In the genomic region with DNA sequence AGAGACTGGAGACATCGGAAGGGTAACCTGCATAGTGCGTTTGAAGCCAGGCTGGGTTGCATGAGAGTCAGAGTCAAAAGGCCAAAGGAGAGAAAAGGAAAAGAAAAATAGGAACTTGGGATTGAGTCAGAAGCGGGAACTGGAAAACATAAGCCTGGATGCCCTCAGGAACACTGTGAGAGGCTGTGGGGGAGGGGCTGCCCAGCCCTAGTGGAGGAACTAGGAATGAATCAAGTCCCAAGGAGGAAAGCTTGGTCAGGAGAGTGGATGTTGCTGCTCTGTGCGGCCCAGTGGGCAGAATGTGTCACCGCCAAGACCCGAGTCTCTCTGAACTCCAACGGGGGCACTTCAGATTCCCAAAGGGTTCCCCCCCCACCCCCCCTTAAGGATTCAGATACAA, we compare ENCODE assay signal across 12 mouse cellular contexts. TPM values are rescaled to one million over a fixed set of nuclear protein-coding genes. Genes with fewer than 3 reads are reported as not detected.
DNase-seq lines count a peak whose midpoint lies in the region; ATAC-seq and TF ChIP-seq lines count a peak whose summit lies in the region.
"Had no signal": no experiment of that assay in that cellular context is flagged by ENCODE, and none has a peak within 500 bp of the region (broad histone marks: within the 10 kb centered on the region; RNA-seq: fewer than 3 reads in every experiment).

No protein-coding gene starts in this region.

- H3K9ac ChIP-seq in kidney, embryonic 15.5 days = no peak overlapping the region
- H3K9ac ChIP-seq in ES-Bruce4 (ENCODE audit: low read depth, poor library complexity, severe bottlenecking) = 0 out of 2 replicates have a peak overlapping the region, but pooled peaks have one; percentile 18
- H3K9ac ChIP-seq: embryonic facial prominence, embryonic 15.5 days; forebrain, postnatal 0 days had no signal

- H3K4me3 ChIP-seq in kidney, embryonic 15.5 days (replicated peaks) = no peak overlapping the region
- H3K4me3 ChIP-seq in ES-Bruce4 (ENCODE audit: low read depth, low read length) = no peak overlapping the region
- H3K4me3 ChIP-seq: embryonic facial prominence, embryonic 15.5 days had no signal

- no peaks in the 10 kb centered on the region for H3K9me3 ChIP-seq in kidney, embryonic 15.5 days (replicated peaks)
- no peaks in the 10 kb centered on the region for H3K9me3 ChIP-seq in ES-Bruce4 (replicated peaks; ENCODE audit: control insufficient read depth, insufficient read depth, low read length, poor library complexity, severe bottlenecking)
- H3K9me3 ChIP-seq: embryonic facial prominence, embryonic 15.5 days had no signal

- TF ChIP-seq EP300 in ES-Bruce4 (IDR thresholded peaks at IDR 0.05; ENCODE audit: insufficient read depth, low read depth, low read length) = peak; percentile 30; the same call in 1 of the 2 replicates

- TF ChIP-seq CTCF in ES-Bruce4 (IDR thresholded peaks at IDR 0.05; ENCODE audit: low read depth, low read length) = no peak

- no peaks in the 10 kb centered on the region for H3K27me3 ChIP-seq in kidney, embryonic 15.5 days
- H3K27me3 ChIP-seq in ES-Bruce4 (ENCODE audit: control insufficient read depth, insufficient read depth, low read length, poor library complexity, severe bottlenecking) = no peaks in the 10 kb centered on the region
- H3K27me3 ChIP-seq: embryonic facial prominence, embryonic 15.5 days had no signal

- 81% methylated on average over 7 of the region's 7 CpGs for WGBS in kidney, embryonic 15.5 days

- no peak overlapping the region for H3K4me2 ChIP-seq in kidney, embryonic 15.5 days
- H3K4me2 ChIP-seq: embryonic facial prominence, embryonic 15.5 days had no signal

- no peaks in the 10 kb centered on the region for H3K36me3 ChIP-seq in kidney, embryonic 15.5 days
- H3K36me3 ChIP-seq in ES-Bruce4 (ENCODE audit: control insufficient read depth, insufficient read depth, low read length, poor library complexity, severe bottlenecking) = no peaks in the 10 kb centered on the region
- H3K36me3 ChIP-seq: embryonic facial prominence, embryonic 15.5 days had no signal

- H3K27ac ChIP-seq in kidney, embryonic 15.5 days = no peak overlapping the region
- no peak overlapping the region for H3K27ac ChIP-seq in ES-Bruce4 (ENCODE audit: insufficient read depth, low read length)
- H3K27ac ChIP-seq: embryonic facial prominence, embryonic 15.5 days had no signal

- no peak for TF ChIP-seq POLR2A in ES-Bruce4 (IDR thresholded peaks at IDR 0.05; ENCODE audit: insufficient read depth, low read length)

- DNase-seq in embryo, embryonic 10 days (ENCODE audit: low spot score) = peak; percentile 34
- no peak for DNase-seq in embryo, embryonic 9.5 days (ENCODE audit: extremely low spot score)
- peak; percentile 51 to 63 for DNase-seq in kidney, postnatal 4 days
- peak; percentile 42 for DNase-seq in embryo, embryonic 10.5 days (ENCODE audit: low spot score)
- DNase-seq in MN1 (ENCODE audit: low spot score) = no peak
- DNase-seq in urinary bladder, adult 18-20 months (ENCODE audit: low spot score in 2 of 2) = no peak
- DNase-seq: cerebellum, adult 9-10 months; forebrain, postnatal 0 days; liver had no signal

- H3K4me1 ChIP-seq in kidney, embryonic 15.5 days = no peaks in the 10 kb centered on the region
- H3K4me1 ChIP-seq in ES-Bruce4 (ENCODE audit: control insufficient read depth, insufficient read depth, low read length) = peaks cover 6% of the 10 kb centered on the region

- ATAC-seq in kidney, embryonic 15.5 days (replicated peaks; ENCODE audit: low FRiP score) = no peak
- ATAC-seq: forebrain, postnatal 0 days had no signal

RNA-seq across cellular contexts. Expression of gene Adcy3, which starts 27.4 kb away (rescaled TPM):
- polyA plus RNA-seq in kidney, embryonic 15.5 days (2015; fragmentation: Nextera tagmentation; extraction: Ambion mirVana) = 9.4 and 11.0 TPM in 2 replicates
- 8.2 and 9.2 TPM in 2 replicates for polyA plus RNA-seq in ES-Bruce4 (2011; ENCODE audit: insufficient read depth, insufficient read length, low read depth, missing spikeins)

Comparison
In these comparisons a context has a peak if more than half of its experiments do, and no peak if none do; other contexts are left out.
1. DNase-seq: peak in embryo, embryonic 10 days (single experiment), kidney, postnatal 4 days (2 of 2) and embryo, embryonic 10.5 days (single experiment); none in embryo, embryonic 9.5 days (single experiment), MN1 (single experiment) and urinary bladder, adult 18-20 months (0 of 2).